Mouse (Mus musculus) kidney, embryonic 15.5 days (tissue): ENCODE data around the gene Olfr836. TPM values are rescaled to one million over a fixed set of nuclear protein-coding genes. Genes with fewer than 3 reads are reported as not detected.
"Not testable (repeated sequence)": the region's sequence is repeated elsewhere in the genome, so short reads cannot be mapped to it uniquely, and the experiment has no call there.

Source experiments
- ATAC-seq: fragments of 200-750 bp; cut with Nextera tagmentation; replicated peaks from 2 replicates; pipeline ENCODE4 v1.8.0; 2017; ENCODE audit warnings: moderate TSS enrichment; ENCODE audit not compliant: low FRiP score
- H3K27ac ChIP-seq: fragments of 300-500 bp; sonication (generic); 2 replicates; pipeline ENCODE4 v1.5.1; 2015; ENCODE audit warnings: mild to moderate bottlenecking, inconsistent platforms
- H3K27me3 ChIP-seq: fragments of 300-500 bp; sonication (generic); 2 replicates; pipeline ENCODE4 v1.6.1; 2015; ENCODE audit warnings: inconsistent platforms
- H3K36me3 ChIP-seq: fragments of 300-500 bp; sonication (generic); 2 replicates; pipeline ENCODE4 v1.6.1; 2015; ENCODE audit warnings: inconsistent platforms
- H3K4me1 ChIP-seq: fragments of 300-500 bp; sonication (generic); 2 replicates; pipeline ENCODE4 v1.6.1; 2015; ENCODE audit warnings: inconsistent platforms
- H3K4me2 ChIP-seq: fragments of 300-500 bp; sonication (generic); 2 replicates; pipeline ENCODE4 v1.6.1; 2015; ENCODE audit warnings: moderate library complexity, mild to moderate bottlenecking, inconsistent platforms
- H3K4me3 ChIP-seq: fragments of 300-500 bp; sonication (generic); replicated peaks from 2 replicates; pipeline ENCODE4 v1.5.1; 2015; ENCODE audit warnings: mild to moderate bottlenecking, inconsistent platforms
- H3K9ac ChIP-seq: fragments of 300-500 bp; sonication (generic); 2 replicates; pipeline ENCODE4 v1.6.1; 2015; ENCODE audit warnings: mild to moderate bottlenecking, inconsistent platforms
- H3K9me3 ChIP-seq: fragments of 300-500 bp; sonication (generic); replicated peaks from 2 replicates; pipeline ENCODE4 v1.6.1; 2016; ENCODE audit warnings: inconsistent platforms
- WGBS: fragments of 180-500 bp; shearing (Covaris S2); methylation state at CpG from one replicate; pipeline ENCODE4 v1.1.7; 2015; ENCODE audit warnings: mixed read lengths; 5-methylcytosine and 5-hydroxymethylcytosine counted together
- polyA plus RNA-seq: library from polyadenylated mRNA; unstranded; fragments of >200 nt; fragmentation: Nextera tagmentation; extraction: Ambion mirVana; gene quantifications from 2 replicates; pipeline ENCODE4 v1.2.1, GENCODE M21; 2015

Gene Olfr836
- polyA plus RNA-seq, result not detected in 2 replicates

- Histone ChIP-seq H3K27me3 (no peaks in the 10 kb centered on the region), H3K9me3 (no peaks in the 10 kb centered on the region), H3K9ac (no peak within 1 kb of the TSS), H3K27ac (no peak within 1 kb of the TSS), H3K36me3 (no peaks in the 10 kb centered on the region), H3K4me3 (no peak within 1 kb of the TSS), H3K4me2 (no peak within 1 kb of the TSS), H3K4me1 (no peaks in the 10 kb centered on the region)
- no peak for ATAC-seq
These were observed at the start of gene Olfr836 for GRCm38 (mm10) chr9:19120082-19120481. Olfr836 (plus strand) TSS chr9:19120382.

DNA sequence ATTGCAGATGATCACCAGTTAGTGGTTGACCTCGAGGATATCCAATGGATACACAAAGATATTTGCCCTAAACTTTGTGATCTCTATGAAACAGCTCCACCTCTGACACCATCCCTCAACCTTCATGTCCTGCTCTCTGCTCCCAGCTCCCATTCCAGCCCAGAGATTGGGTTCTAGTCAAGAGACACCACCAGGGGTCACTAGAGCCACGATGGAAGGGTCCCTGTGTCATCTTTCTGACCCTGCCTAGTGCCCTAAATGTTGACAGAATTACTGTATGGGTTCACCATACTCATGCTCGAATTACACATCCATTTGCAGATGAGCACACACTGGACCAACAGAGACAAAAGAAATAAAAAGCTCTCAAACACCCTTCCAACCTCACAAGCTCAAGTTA is 35.2 kb upstream of the Olfr836 start:
- no peak overlapping the region for H3K9ac ChIP-seq
- 28% methylated on average over 3 of the region's 3 CpGs for WGBS
- no peak overlapping the region for H3K4me3 ChIP-seq
- no peaks in the 10 kb centered on the region for H3K36me3 ChIP-seq
- H3K4me2 ChIP-seq, result no peak overlapping the region
- no peaks in the 10 kb centered on the region for H3K4me1 ChIP-seq
- no peaks in the 10 kb centered on the region for H3K9me3 ChIP-seq
- no peaks in the 10 kb centered on the region for H3K27me3 ChIP-seq
- H3K27ac ChIP-seq, result no peak overlapping the region
- ATAC-seq, result no peak

- not testable (repeated sequence) for H3K4me2 ChIP-seq, H3K4me1 ChIP-seq, H3K36me3 ChIP-seq, H3K9me3 ChIP-seq, H3K27me3 ChIP-seq, H3K27ac ChIP-seq, H3K9ac ChIP-seq, ATAC-seq, H3K4me3 ChIP-seq
- WGBS, result 70% methylated on average over 6 of the region's 6 CpGs
These were observed 27.1 kb upstream of the Olfr836 start for GRCm38 (mm10) chr9:19092889-19093753.

GRCm38 (mm10) chr9:19097286-19097685 is 22.9 kb upstream of the Olfr836 start:
- H3K4me3 ChIP-seq, result no peak overlapping the region

DNA sequence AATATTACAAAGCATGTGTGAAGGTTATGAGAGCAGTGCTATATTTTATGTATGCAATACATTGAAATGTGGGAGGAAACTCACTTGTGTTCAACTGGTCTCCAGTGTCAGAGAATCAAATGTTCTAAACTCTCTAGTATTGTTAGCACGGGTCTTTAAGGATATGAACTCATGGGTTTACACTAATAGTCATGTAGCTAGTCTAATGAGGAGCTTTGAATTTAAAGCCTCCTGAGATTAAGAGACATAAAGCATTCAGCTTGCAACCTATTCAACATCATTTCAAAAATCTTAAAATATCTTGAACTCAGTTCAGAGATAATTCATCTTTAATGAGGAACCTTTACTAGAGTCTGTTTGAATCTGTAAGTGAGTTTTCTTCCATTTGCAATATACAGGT is 15.8 kb downstream of the Olfr836 start, which contains the start of gene Olfr837:
Gene Olfr837, plus strand, starts transcription at position 301 of the 400 bp plus-strand sequence.
- Histone ChIP-seq H3K27me3 (no peaks in the 10 kb centered on the region), H3K4me2 (no peak within 1 kb of the TSS), H3K27ac (no peak within 1 kb of the TSS), H3K4me3 (no peak within 1 kb of the TSS), H3K36me3 (no peaks in the 10 kb centered on the region), H3K9me3 (no peaks in the 10 kb centered on the region), H3K9ac (no peak within 1 kb of the TSS), H3K4me1 (no peaks in the 10 kb centered on the region)
- 89% methylated on average over 1 of the region's 1 CpGs for WGBS
- no peak for ATAC-seq

More at GRCm38 (mm10) chr9:19097286-19097685, 22.9 kb upstream of the Olfr836 start:
- no peak for ATAC-seq
- H3K27me3 ChIP-seq, result no peaks in the 10 kb centered on the region
- 0 out of 2 replicates have a peak, but pooled peaks cover 2% of the 10 kb centered on the region for H3K9me3 ChIP-seq
- WGBS, result 93% methylated on average over 4 of the region's 4 CpGs
- no peaks in the 10 kb centered on the region for H3K4me1 ChIP-seq
- no peak overlapping the region for H3K4me2 ChIP-seq
- no peak overlapping the region for H3K9ac ChIP-seq
- H3K27ac ChIP-seq, result no peak overlapping the region
- no peaks in the 10 kb centered on the region for H3K36me3 ChIP-seq

Other genes with a start within 250 kb of the Olfr836 start
- gene Olfr830, start 245.7 kb upstream of the Olfr836 start, polyA plus RNA-seq, result 0.05 TPM in 1 of 2 replicates, not detected in the other
- gene Olfr832, start 183.3 kb upstream of the Olfr836 start, polyA plus RNA-seq, result not detected in 2 replicates
- not detected in 2 replicates for gene Olfr834, start 132.4 kb upstream of the Olfr836 start, polyA plus RNA-seq
- gene Olfr835, start 87.6 kb upstream of the Olfr836 start, polyA plus RNA-seq, result not detected in 2 replicates
- gene Olfr837, start 15.9 kb downstream of the Olfr836 start, polyA plus RNA-seq, result not detected in 2 replicates
- gene Olfr839-ps1, start 56.9 kb downstream of the Olfr836 start, polyA plus RNA-seq, result not detected in 2 replicates
- gene Olfr843, start 131.6 kb downstream of the Olfr836 start, polyA plus RNA-seq, result not detected in 2 replicates
- gene Olfr844, start 196.0 kb downstream of the Olfr836 start, polyA plus RNA-seq, result not detected in 2 replicates
- not detected in 2 replicates for gene Olfr845, start 216.1 kb downstream of the Olfr836 start, polyA plus RNA-seq
- gene Olfr846, start 243.6 kb downstream of the Olfr836 start, polyA plus RNA-seq, result not detected in 2 replicates